Mouse (Mus musculus): ENCODE measurements at regions not wholly inside any gene's neighbourhood (a gene's known extent, or its start where the extent isn't known, plus 50 kb on each side); places are given as distances from the start of the nearest gene placed in this dataset.

GRCm38 (mm10) chr2:103868655-103869054, 71.2 kb upstream of the Caprin1 start:
- TF ChIP-seq CTCF (IDR thresholded peaks at IDR 0.05; ENCODE audit: low read depth, low read length) (no peak), POLR2A (IDR thresholded peaks at IDR 0.05; ENCODE audit: borderline replicate concordance, low read depth, low read length) (no peak)
- Histone ChIP-seq H3K4me3 (ENCODE audit: insufficient read depth, low read length) (no peak overlapping the region), H3K4me1 (ENCODE audit: control insufficient read depth, insufficient read depth, low read length) (peaks cover 23% of the 10 kb centered on the region), H3K27ac (ENCODE audit: insufficient read depth, low read depth, low read length) (no peak overlapping the region)

GRCm38 (mm10) chr2:103871522-103872276, 74.2 kb upstream of the Caprin1 start:
- Histone ChIP-seq H3K4me1 (ENCODE audit: control insufficient read depth, insufficient read depth, low read length) (peaks cover 23% of the 10 kb centered on the region), H3K27ac (ENCODE audit: insufficient read depth, low read depth, low read length) (no peak overlapping the region), H3K4me3 (ENCODE audit: insufficient read depth, low read length) (no peak overlapping the region)
- peak; percentile 73 for TF ChIP-seq CTCF (IDR thresholded peaks at IDR 0.05; ENCODE audit: low read depth, low read length)
- no peak for TF ChIP-seq POLR2A (IDR thresholded peaks at IDR 0.05; ENCODE audit: borderline replicate concordance, low read depth, low read length)

GRCm38 (mm10) chr2:103872277-103872636, 74.8 kb upstream of the Caprin1 start:
- H3K4me1 ChIP-seq (ENCODE audit: control insufficient read depth, insufficient read depth, low read length), result peaks cover 23% of the 10 kb centered on the region
- H3K4me3 ChIP-seq (ENCODE audit: insufficient read depth, low read length), result no peak overlapping the region
- TF ChIP-seq POLR2A (IDR thresholded peaks at IDR 0.05; ENCODE audit: borderline replicate concordance, low read depth, low read length), result no peak
- no peak for TF ChIP-seq CTCF (IDR thresholded peaks at IDR 0.05; ENCODE audit: low read depth, low read length)
- no peak overlapping the region for H3K27ac ChIP-seq (ENCODE audit: insufficient read depth, low read depth, low read length)

- no peak overlapping the region for H3K4me3 ChIP-seq (ENCODE audit: insufficient read depth, low read length)
- peaks cover 21% of the 10 kb centered on the region for H3K4me1 ChIP-seq (ENCODE audit: control insufficient read depth, insufficient read depth, low read length)
- no peak overlapping the region for H3K27ac ChIP-seq (ENCODE audit: insufficient read depth, low read depth, low read length)
- TF ChIP-seq POLR2A (IDR thresholded peaks at IDR 0.05; ENCODE audit: borderline replicate concordance, low read depth, low read length) (no peak), CTCF (IDR thresholded peaks at IDR 0.05; ENCODE audit: low read depth, low read length) (no peak)
These were observed 75.9 kb upstream of the Caprin1 start for GRCm38 (mm10) chr2:103873381-103873780.

- Histone ChIP-seq H3K4me3 (ENCODE audit: insufficient read depth, low read length) (no peak overlapping the region), H3K27ac (ENCODE audit: insufficient read depth, low read depth, low read length) (no peak overlapping the region), H3K4me1 (ENCODE audit: control insufficient read depth, insufficient read depth, low read length) (peaks cover 11% of the 10 kb centered on the region)
- TF ChIP-seq POLR2A (IDR thresholded peaks at IDR 0.05; ENCODE audit: borderline replicate concordance, low read depth, low read length), result no peak
- no peak for TF ChIP-seq CTCF (IDR thresholded peaks at IDR 0.05; ENCODE audit: low read depth, low read length)
These were observed 77.0 kb upstream of the Caprin1 start for GRCm38 (mm10) chr2:103874466-103874865.

GRCm38 (mm10) chr2:103875754-103876153, 78.3 kb upstream of the Caprin1 start:
- TF ChIP-seq CTCF (IDR thresholded peaks at IDR 0.05; ENCODE audit: low read depth, low read length), result no peak
- no peak for TF ChIP-seq POLR2A (IDR thresholded peaks at IDR 0.05; ENCODE audit: borderline replicate concordance, low read depth, low read length)
- Histone ChIP-seq H3K4me1 (ENCODE audit: control insufficient read depth, insufficient read depth, low read length) (peaks cover 5% of the 10 kb centered on the region), H3K27ac (ENCODE audit: insufficient read depth, low read depth, low read length) (no peak overlapping the region), H3K4me3 (ENCODE audit: insufficient read depth, low read length) (no peak overlapping the region)

- TF ChIP-seq CTCF (IDR thresholded peaks at IDR 0.05; ENCODE audit: low read depth, low read length) (no peak), POLR2A (IDR thresholded peaks at IDR 0.05; ENCODE audit: borderline replicate concordance, low read depth, low read length) (no peak)
- Histone ChIP-seq H3K4me3 (ENCODE audit: insufficient read depth, low read length) (no peak overlapping the region), H3K27ac (ENCODE audit: insufficient read depth, low read depth, low read length) (no peak overlapping the region), H3K4me1 (ENCODE audit: control insufficient read depth, insufficient read depth, low read length) (peaks cover 8% of the 10 kb centered on the region)
These were observed 78.8 kb upstream of the Caprin1 start for GRCm38 (mm10) chr2:103876236-103876635.

- Histone ChIP-seq H3K4me3 (ENCODE audit: insufficient read depth, low read length) (no peak overlapping the region), H3K4me1 (ENCODE audit: control insufficient read depth, insufficient read depth, low read length) (peaks cover 16% of the 10 kb centered on the region)
- TF ChIP-seq POLR2A (IDR thresholded peaks at IDR 0.05; ENCODE audit: borderline replicate concordance, low read depth, low read length), result no peak
- TF ChIP-seq CTCF (IDR thresholded peaks at IDR 0.05; ENCODE audit: low read depth, low read length), result no peak
These were observed 76.6 kb upstream of the Lmo2 start for GRCm38 (mm10) chr2:103881026-103881763.

GRCm38 (mm10) chr2:103884926-103885325, 72.9 kb upstream of the Lmo2 start:
- TF ChIP-seq CTCF (IDR thresholded peaks at IDR 0.05; ENCODE audit: low read depth, low read length) (no peak), POLR2A (IDR thresholded peaks at IDR 0.05; ENCODE audit: borderline replicate concordance, low read depth, low read length) (no peak)

More at GRCm38 (mm10) chr2:103881026-103881763, 76.6 kb upstream of the Lmo2 start:
- no peak overlapping the region for H3K27ac ChIP-seq (ENCODE audit: insufficient read depth, low read depth, low read length)

GRCm38 (mm10) chr2:103888023-103888422, 69.8 kb upstream of the Lmo2 start:
- Histone ChIP-seq H3K4me1 (ENCODE audit: control insufficient read depth, insufficient read depth, low read length) (peaks cover 11% of the 10 kb centered on the region), H3K4me3 (ENCODE audit: insufficient read depth, low read length) (no peak overlapping the region), H3K27ac (ENCODE audit: insufficient read depth, low read depth, low read length) (no peak overlapping the region)
- TF ChIP-seq POLR2A (IDR thresholded peaks at IDR 0.05; ENCODE audit: borderline replicate concordance, low read depth, low read length) (no peak), CTCF (IDR thresholded peaks at IDR 0.05; ENCODE audit: low read depth, low read length) (no peak)

More at GRCm38 (mm10) chr2:103884926-103885325, 72.9 kb upstream of the Lmo2 start:
- H3K4me1 ChIP-seq (ENCODE audit: control insufficient read depth, insufficient read depth, low read length), result peaks cover 20% of the 10 kb centered on the region
- no peak overlapping the region for H3K4me3 ChIP-seq (ENCODE audit: insufficient read depth, low read length)
- H3K27ac ChIP-seq (ENCODE audit: insufficient read depth, low read depth, low read length), result no peak overlapping the region

Data from bone marrow macrophage, adult 2 months (primary cell).